Mouse (Mus musculus): ENCODE data around the gene Thrap3. TPM values are rescaled to one million over a fixed set of nuclear protein-coding genes. Genes with fewer than 3 reads are reported as not detected.

The Thrap3 gene
- total RNA-seq, 2 experiments from 2014 or later = 177 to 229 TPM

DNA sequence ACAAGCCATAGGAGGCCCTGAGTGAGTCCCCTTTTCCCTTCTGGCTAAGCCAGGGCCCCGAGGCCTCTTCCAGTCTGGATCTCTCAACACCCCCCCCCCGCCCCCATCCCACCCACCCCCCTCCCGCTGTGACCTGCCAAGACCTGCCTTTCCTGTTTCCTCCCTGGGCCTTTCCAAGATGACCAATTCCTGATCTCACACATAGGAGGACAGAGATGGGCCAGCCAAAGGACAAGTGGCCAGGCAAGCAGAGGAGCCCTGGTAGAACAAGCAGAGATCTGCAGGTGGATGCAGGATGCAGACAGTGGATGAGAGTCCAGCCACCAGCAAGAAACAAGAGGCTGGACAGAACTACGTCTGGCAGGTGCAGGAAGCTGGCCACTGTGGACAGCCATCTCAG lies 57.2 kb downstream of the Thrap3 start:
- no peak for DNase-seq

- no peak for DNase-seq
These were observed 61.5 kb downstream of the Thrap3 start for GRCm38 (mm10) chr4:126141021-126141420.

- no peak for DNase-seq
These were observed 64.8 kb downstream of the Thrap3 start for GRCm38 (mm10) chr4:126137773-126138172.

DNA sequence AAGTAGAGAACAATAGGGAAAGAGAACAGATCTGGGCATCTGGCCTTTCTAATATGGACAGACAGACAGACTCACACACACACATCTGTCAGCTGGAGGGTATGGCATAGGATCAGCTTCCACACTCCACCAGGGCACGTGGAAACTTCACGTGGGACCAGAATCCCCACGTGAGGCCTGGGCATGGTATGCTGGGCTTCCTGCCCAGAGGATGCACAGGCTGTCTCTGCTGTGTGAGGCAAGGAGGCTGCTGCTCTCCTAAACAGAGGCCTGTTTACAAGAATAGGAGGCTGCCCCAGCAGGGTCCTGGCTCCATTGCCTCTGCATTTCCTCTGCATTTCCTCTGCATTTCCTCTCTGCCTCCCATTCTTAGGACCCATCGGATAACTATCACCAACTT lies 67.9 kb downstream of the Thrap3 start:
- DNase-seq = no peak

DNA sequence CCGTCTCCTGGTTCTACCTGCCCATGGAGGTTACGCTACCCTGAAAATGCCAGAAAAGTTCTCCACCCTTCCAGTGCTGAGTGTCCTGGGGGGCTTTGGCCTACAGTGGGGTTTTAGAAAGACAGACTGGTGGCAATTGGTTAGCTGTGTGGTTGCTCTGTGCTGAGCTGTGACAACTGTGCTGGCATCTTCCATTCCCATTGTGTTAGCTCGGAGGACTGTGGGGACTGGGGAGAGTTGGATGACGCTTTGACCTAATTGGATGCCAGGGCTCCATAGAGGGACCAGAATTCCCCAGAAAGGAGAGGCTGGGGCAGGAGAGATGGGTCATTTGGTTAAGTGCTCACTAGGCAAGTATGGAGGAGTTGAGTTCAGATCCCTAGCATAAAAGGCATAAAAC lies 68.3 kb downstream of the Thrap3 start:
- no peak for DNase-seq

DNA sequence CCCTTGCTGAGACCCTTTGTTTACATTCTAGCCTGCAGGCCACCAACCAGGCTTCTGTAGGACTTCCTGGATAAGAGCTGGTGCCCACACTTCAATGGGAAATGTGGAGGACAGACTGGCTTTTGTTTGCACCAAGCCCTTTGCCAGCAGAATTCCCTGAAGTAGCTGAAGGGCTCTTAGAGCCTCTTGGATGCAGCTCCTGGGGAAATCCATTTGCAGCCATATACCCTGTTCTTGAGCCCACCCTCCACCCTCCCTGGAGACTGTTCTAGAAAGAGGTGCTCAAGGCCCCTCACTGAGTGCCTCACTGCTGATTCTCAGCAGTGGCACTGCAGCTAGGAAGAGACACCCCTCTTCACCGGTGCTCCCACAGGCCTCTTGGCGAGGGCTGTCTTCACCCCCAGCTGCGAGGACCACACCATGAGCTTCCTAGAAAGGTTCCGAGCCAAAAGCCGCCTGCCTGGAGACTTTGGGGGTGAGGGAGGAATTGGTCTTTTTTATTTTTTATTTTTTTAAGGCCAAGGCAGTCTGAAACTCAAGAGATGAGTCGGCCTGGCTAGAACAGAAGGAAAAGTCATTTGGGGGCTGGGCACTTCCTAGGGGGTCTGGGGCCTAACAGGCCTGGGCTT lies 69.8 kb downstream of the Thrap3 start:
- no peak for DNase-seq

DNA sequence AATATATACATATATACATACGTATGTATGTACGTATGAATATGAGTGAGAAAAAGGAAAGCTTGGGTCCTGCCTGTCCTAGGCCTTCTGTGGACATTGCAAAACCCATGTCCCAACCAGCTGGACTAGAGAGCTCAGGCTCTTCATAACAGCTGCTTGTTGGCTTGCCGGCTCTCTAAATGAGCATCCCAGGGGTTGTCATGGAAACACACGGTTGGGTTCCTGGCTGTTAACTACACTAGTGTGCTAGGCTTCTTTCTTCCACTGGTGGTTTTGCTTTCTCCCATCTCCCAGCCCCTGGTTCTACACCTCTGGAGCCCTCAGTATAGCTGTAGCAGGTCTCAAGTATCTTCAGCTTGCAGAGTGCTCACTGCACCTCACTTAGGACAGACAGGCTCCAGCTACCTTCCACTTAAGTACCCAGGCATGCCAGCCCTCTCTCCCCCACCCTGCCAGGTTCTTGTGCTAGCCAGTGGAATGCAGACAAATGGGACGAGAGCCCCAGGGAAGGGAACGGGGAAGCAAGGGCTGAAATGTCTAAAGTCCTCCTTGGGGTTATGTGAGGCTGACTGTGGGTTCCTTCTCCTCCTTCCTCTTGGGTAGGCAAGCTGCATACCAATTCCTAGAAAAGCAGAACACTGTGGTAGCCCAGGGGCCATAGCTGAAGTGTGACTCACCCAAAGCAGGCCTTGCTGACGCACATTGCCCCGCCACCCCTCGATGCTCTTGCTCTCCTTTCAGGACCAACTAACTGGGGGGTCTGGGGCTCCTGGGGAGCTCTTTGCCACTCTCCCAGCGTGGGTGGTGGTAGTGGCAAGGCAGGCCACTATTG lies 71.1 kb downstream of the Thrap3 start:
- peak; percentile 56 for DNase-seq

GRCm38 (mm10) chr4:126130502-126130901 lies 72.1 kb downstream of the Thrap3 start:
- DNase-seq = no peak

- DNase-seq = peak; percentile 63
These were observed 79.1 kb downstream of the Thrap3 start for GRCm38 (mm10) chr4:126123309-126124040.

DNA sequence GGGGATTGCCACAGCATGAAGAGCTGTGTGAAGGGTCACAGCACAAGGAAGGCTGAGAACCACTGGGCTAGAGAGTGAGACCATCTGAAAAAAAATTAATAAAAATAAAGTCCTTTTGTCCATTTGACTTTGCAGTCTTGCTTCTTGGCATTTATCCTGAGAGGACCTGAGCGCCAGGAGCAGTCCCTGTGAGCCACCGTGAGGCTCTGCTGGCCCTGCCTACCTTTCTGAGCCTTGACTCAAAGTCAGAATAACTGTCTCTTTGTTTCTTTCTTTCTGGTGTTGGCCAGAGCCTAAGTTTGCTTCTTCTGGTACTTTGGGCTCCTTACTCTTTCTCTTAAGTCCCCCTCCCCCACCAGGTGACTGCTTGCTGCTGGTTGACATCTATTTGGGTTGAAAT lies 82.1 kb downstream of the Thrap3 start:
- DNase-seq = peak; percentile 38

- no peak for DNase-seq
These were observed 82.5 kb downstream of the Thrap3 start for GRCm38 (mm10) chr4:126120052-126120451.

DNA sequence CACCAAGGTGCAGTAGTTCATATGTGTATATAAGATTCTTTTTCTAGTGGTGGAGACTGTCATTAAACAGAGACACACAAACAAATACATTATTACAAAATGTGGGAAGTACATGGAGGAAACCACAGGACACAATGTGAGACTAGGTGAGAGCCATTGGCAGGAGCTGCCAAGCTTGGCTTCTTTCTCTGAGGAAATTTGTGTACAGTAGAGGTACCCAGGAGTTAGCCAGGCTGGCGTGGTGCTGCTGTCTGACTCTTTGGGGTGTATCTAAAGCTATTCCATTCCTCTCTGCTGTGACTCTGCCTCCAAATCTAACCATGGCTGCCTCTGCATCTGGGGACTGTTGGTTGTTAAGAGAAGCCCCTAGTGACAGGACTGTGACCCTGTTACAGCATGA lies 83.5 kb downstream of the Thrap3 start:
- no peak for DNase-seq

GRCm38 (mm10) chr4:126118651-126119050 lies 83.9 kb downstream of the Thrap3 start:
- no peak for DNase-seq

DNA sequence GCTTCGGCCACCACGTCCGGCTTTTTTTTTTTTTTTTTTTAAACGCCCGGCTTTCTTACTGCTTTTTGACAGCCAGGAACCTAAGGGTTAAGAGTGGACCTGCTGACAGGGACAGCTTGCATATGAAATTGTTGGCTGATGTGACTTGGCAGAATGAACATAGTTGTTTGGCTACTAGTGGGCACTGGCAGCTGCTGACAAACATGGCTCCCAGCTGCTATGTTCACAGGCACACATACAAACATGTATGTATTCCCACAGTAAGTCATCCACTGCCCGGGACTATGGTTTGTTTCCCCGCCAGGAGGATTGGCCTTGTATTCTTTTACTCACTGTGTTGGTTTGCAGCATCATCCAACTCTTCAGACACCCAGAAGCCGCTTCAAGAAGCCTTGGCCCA lies 85.4 kb downstream of the Thrap3 start:
- peak; percentile 34 for DNase-seq

- no peak for DNase-seq
These were observed 86.6 kb downstream of the Thrap3 start for GRCm38 (mm10) chr4:126115871-126116521.

DNA sequence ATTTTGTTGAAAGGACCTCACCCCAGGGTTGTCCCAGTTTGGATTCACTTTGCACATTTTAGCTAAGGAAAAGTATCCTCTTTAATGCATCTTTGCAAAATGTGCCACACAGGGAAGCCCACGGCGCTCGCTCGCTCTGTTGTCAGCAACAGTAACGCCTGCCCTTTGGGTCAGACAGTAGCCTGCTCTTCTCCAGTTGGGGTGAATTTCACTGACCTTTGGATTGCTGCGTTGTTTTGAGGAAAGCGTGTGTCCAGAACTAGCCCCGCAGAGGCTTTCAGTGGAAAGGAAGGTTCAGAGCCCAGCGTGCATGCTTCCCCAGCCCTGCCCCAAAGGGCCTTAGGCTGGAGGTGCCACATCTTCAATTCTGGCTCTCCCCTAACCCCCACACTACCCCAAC lies 87.1 kb downstream of the Thrap3 start:
- DNase-seq = no peak

Other genes starting within 250 kb of the Thrap3 start
- 1 to 10 TPM; 1.4 to 1.9 TPM for gene Csf3r, start 178.2 kb downstream of the Thrap3 start, total RNA-seq (2021)
- gene Mrps15, start 155.8 kb downstream of the Thrap3 start, total RNA-seq (2021) = 10 to 100 TPM; 72.3 to 78.8 TPM
- 10 to 100 TPM in 1 of 2 experiments, 1 to 10 TPM in 1; 8.2 to 11.2 TPM for gene Oscp1, start 144.2 kb downstream of the Thrap3 start, total RNA-seq (2021)
- gene Lsm10, start 106.1 kb downstream of the Thrap3 start, total RNA-seq (2021) = 10 to 100 TPM; 18.2 to 23.2 TPM
- 10 to 100 TPM; 48.4 to 53.0 TPM for gene Stk40, start 98.8 kb downstream of the Thrap3 start, total RNA-seq (2021)
- gene Eva1b, start 55.0 kb downstream of the Thrap3 start, total RNA-seq (2021) = 10 to 100 TPM; 36.3 to 41.2 TPM
- 1 to 10 TPM; 3.3 to 3.9 TPM for gene Sh3d21, start 39.3 kb downstream of the Thrap3 start, total RNA-seq (2021)
- gene Map7d1, start 53.6 kb upstream of the Thrap3 start, total RNA-seq (2021) = 10 to 100 TPM; 60.4 to 72.7 TPM
- gene Trappc3, start 59.6 kb upstream of the Thrap3 start, total RNA-seq (2021) = 10 to 100 TPM; 73.1 to 74.8 TPM
- gene Col8a2, start 84.0 kb upstream of the Thrap3 start, total RNA-seq (2021) = 1 to 10 TPM; 5.5 to 5.6 TPM
- gene Adprhl2, start 118.9 kb upstream of the Thrap3 start, total RNA-seq (2021) = 10 to 100 TPM; 34.0 to 34.9 TPM
- gene Tekt2, start 122.9 kb upstream of the Thrap3 start, total RNA-seq (2021) = 1 to 10 TPM in 1 of 2 experiments, under 1 TPM in 1; 0.57 to 2.8 TPM
- gene Ago3, start 226.8 kb upstream of the Thrap3 start, total RNA-seq (2021) = 10 to 100 TPM; 11.1 to 18.3 TPM